Mouse (Mus musculus) CD4-positive, CD25-positive, alpha-beta regulatory T cell, adult 4 months (primary cell): ENCODE data around the gene Fbn1. TPM values are rescaled to one million over a fixed set of nuclear protein-coding genes. Genes with fewer than 3 reads are reported as not detected.

Experiments
- ATAC-seq: one replicate; pipeline ENCODE4 v1.8.0; 2017
- polyA plus RNA-seq, 2 experiments: library from polyadenylated mRNA; unstranded; fragments of 100-300 nt; shearing (Covaris generic); gene quantifications; one replicate each; pipeline ENCODE4 v1.2.1; 2017

The Fbn1 gene
- polyA plus RNA-seq, 2 experiments from 2014 or later: not detected

GRCm38 (mm10) chr2:125498216-125498615 lies 9.6 kb downstream of the Fbn1 start:
- ATAC-seq: no peak

GRCm38 (mm10) chr2:125496696-125497095 lies 11.1 kb downstream of the Fbn1 start:
- no peak for ATAC-seq

- ATAC-seq: no peak
These were observed 12.7 kb downstream of the Fbn1 start for GRCm38 (mm10) chr2:125494831-125495812.

GRCm38 (mm10) chr2:125494291-125494690 lies 13.5 kb downstream of the Fbn1 start:
- ATAC-seq: no peak

GRCm38 (mm10) chr2:125492050-125492900 lies 15.5 kb downstream of the Fbn1 start:
- no peak for ATAC-seq

- no peak for ATAC-seq
These were observed 17.8 kb downstream of the Fbn1 start for GRCm38 (mm10) chr2:125489979-125490378.

- no peak for ATAC-seq
These were observed 22.9 kb downstream of the Fbn1 start for GRCm38 (mm10) chr2:125484910-125485309.

GRCm38 (mm10) chr2:125484164-125484563 lies 23.6 kb downstream of the Fbn1 start:
- ATAC-seq: no peak

- no peak for ATAC-seq
These were observed 26.1 kb downstream of the Fbn1 start for GRCm38 (mm10) chr2:125481531-125482317.

- ATAC-seq: no peak
These were observed 26.7 kb downstream of the Fbn1 start for GRCm38 (mm10) chr2:125481116-125481515.

- no peak for ATAC-seq
These were observed 27.7 kb downstream of the Fbn1 start for GRCm38 (mm10) chr2:125480057-125480456.

GRCm38 (mm10) chr2:125478705-125479104 lies 29.1 kb downstream of the Fbn1 start:
- ATAC-seq: no peak

GRCm38 (mm10) chr2:125477367-125477766 lies 30.4 kb downstream of the Fbn1 start:
- ATAC-seq: no peak

GRCm38 (mm10) chr2:125476231-125476630 lies 31.6 kb downstream of the Fbn1 start:
- no peak for ATAC-seq

GRCm38 (mm10) chr2:125474690-125475089 lies 33.1 kb downstream of the Fbn1 start:
- no peak for ATAC-seq

- ATAC-seq: no peak
These were observed 34.6 kb downstream of the Fbn1 start for GRCm38 (mm10) chr2:125473228-125473627.

GRCm38 (mm10) chr2:125471721-125472120 lies 36.1 kb downstream of the Fbn1 start:
- ATAC-seq: no peak

GRCm38 (mm10) chr2:125470553-125471295 lies 37.1 kb downstream of the Fbn1 start:
- no peak for ATAC-seq

- ATAC-seq: no peak
These were observed 43.8 kb downstream of the Fbn1 start for GRCm38 (mm10) chr2:125464036-125464435.

- ATAC-seq: no peak
These were observed 48.7 kb downstream of the Fbn1 start for GRCm38 (mm10) chr2:125459087-125459486.

GRCm38 (mm10) chr2:125456059-125456789 lies 51.6 kb downstream of the Fbn1 start:
- no peak for ATAC-seq
